Mouse (Mus musculus) brain, embryonic 14.5 days (tissue): ENCODE data around the gene Furin. TPM values are rescaled to one million over a fixed set of nuclear protein-coding genes. Genes with fewer than 3 reads are reported as not detected.

Experiments
- DNase-seq: peaks from one replicate; pipeline ENCODE4 v3.0.0-alpha.2; 2011; ENCODE audit warnings: low read depth
- CTCF ChIP-seq: fragments of 200-500 bp; IDR thresholded peaks from 2 replicates; pipeline ENCODE4 v1.5.1; 2012; ENCODE audit warnings: inconsistent platforms, mild to moderate bottlenecking, moderate library complexity, borderline replicate concordance; ENCODE audit not compliant: insufficient read depth, insufficient read length; ENCODE audit errors: extremely low read depth
- POLR2A ChIP-seq: fragments of 200-500 bp; IDR thresholded peaks from 2 replicates; pipeline ENCODE4 v1.6.1; 2012; ENCODE audit warnings: mild to moderate bottlenecking, inconsistent platforms, borderline replicate concordance; ENCODE audit not compliant: poor library complexity, insufficient read depth, insufficient read length, severe bottlenecking; ENCODE audit errors: extremely low read depth
- polyA plus RNA-seq: library from polyadenylated mRNA; depleted of rRNA; stranded (reverse); fragments of >200 nt; gene quantifications from 2 replicates; pipeline ENCODE4 v1.2.3, GENCODE M21; 2012

Furin gene
- polyA plus RNA-seq, 1 experiment: 22.8 TPM

GRCm38 (mm10) chr7:80426363-80426762 is 21.1 kb upstream of the Furin start:
- no peak for DNase-seq
- no peak for TF ChIP-seq CTCF
- TF ChIP-seq POLR2A: no peak

- TF ChIP-seq POLR2A (no peak), CTCF (peak; percentile 43; the same call in 1 of the 2 replicates)
- DNase-seq: no peak
Measured at GRCm38 (mm10) chr7:80424722-80425121, 19.5 kb upstream of the Furin start.

GRCm38 (mm10) chr7:80422759-80423480 is 17.7 kb upstream of the Furin start:
- DNase-seq: peak; percentile 62
- TF ChIP-seq POLR2A (no peak), CTCF (no peak)

GRCm38 (mm10) chr7:80421576-80421975 is 16.3 kb upstream of the Furin start:
- no peak for DNase-seq
- TF ChIP-seq CTCF (no peak), POLR2A (no peak)

DNA sequence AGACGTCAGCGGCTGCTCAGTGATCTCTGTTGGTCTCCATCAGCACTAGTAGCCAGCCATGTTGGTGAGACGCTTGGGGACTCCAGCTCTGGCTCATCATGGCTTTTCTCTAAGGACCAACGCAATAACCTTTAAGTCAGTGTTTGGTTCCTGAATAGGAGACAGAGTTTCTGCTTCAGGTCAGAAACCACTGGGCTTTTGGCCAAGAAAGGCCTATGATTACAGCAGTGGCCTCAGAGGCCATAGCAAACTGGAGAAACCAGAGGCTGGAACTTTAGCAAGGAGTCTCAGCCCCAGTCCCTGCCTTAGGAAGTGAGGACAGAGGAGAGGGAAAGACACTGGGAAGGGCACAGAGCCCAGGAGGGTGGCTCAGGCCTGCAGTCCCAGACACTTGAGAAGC is 15.3 kb upstream of the Furin start:
- TF ChIP-seq POLR2A: no peak
- no peak for TF ChIP-seq CTCF

DNA sequence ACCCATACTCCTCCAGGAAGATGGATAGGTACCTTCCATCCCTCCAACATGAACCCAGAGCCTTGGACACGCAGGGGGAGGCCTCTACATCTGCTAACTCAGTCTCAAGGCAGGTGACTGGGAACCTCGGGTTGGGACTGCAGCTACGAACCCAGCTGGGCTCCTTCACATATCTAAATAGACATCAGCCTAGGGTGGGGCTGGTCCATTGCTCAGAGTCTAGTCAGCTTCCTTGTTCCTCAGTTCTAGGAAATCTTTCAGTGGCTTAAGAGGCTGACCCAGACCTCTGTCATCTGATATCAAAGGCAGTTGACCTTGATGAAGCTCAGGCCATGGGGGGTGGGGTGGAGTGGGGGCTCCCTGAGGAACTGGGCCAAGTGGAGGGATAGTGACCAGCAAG is 14.0 kb upstream of the Furin start:
- DNase-seq: no peak
- TF ChIP-seq CTCF: no peak

More for the DNA sequence above, 15.3 kb upstream of the Furin start:
- DNase-seq: no peak

GRCm38 (mm10) chr7:80418036-80418435 is 12.8 kb upstream of the Furin start:
- TF ChIP-seq POLR2A: no peak
- no peak for TF ChIP-seq CTCF
- DNase-seq: no peak

GRCm38 (mm10) chr7:80417601-80418000 is 12.4 kb upstream of the Furin start:
- DNase-seq: no peak
- TF ChIP-seq CTCF (no peak), POLR2A (no peak)

DNA sequence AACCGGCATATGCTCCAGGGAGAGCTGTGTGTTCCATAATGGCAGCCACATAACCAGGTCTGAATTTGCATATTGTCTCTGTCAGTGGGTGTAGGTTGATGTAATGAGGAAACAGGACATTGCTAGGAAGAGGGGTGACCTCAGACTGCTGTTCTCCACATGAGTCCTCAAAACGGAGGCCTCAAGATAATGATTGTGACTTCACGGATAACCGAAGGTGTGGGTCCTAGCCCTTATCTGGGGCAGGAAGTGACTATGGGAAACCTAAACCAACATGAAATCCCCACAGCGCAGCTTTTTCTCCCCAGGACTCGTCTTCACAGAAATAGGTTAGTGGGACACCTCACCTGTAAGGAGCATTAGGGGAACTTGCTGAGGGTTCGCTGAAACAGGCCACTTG is 11.7 kb upstream of the Furin start:
- no peak for DNase-seq
- TF ChIP-seq POLR2A: no peak
- TF ChIP-seq CTCF: no peak

DNA sequence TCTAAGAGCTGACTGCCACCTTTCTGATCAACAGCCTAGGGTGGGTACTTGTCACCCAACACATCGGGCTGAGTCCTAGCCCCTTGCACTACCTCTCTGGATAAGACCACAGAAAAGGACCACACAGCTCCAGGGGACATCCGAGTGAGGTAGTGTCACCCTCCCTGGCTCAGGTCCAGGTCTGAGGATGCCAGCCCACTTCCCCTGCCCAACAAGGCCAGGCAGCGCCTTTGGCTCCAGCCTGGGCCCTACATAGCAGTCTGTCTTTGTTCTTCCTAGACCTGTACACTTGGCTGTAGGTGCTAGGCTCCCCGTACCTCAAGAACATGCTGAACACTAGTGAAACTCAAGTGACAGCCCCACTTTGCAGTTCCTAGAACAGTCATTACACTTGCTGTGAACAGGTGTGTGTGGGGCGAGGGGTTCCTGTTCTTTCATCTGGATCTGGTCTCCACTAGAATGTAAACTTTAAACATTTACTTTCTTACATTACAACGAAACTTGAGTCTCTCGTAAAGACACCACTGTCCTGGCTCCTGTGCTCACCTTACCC is 9.1 kb upstream of the Furin start:
- TF ChIP-seq POLR2A: no peak
- TF ChIP-seq CTCF: no peak
- no peak for DNase-seq

GRCm38 (mm10) chr7:80413512-80414302 is 8.5 kb upstream of the Furin start:
- TF ChIP-seq POLR2A: no peak
- TF ChIP-seq CTCF: no peak
- peak; percentile 25 for DNase-seq

GRCm38 (mm10) chr7:80412781-80413180 is 7.5 kb upstream of the Furin start:
- TF ChIP-seq CTCF (no peak), POLR2A (no peak)
- DNase-seq: no peak

- DNase-seq: peak; percentile 49
Measured at GRCm38 (mm10) chr7:80412279-80412678, 7.0 kb upstream of the Furin start.

More at GRCm38 (mm10) chr7:80412279-80412678, 7.0 kb upstream of the Furin start:
- TF ChIP-seq CTCF (no peak), POLR2A (no peak)
